In the genomic region with DNA sequence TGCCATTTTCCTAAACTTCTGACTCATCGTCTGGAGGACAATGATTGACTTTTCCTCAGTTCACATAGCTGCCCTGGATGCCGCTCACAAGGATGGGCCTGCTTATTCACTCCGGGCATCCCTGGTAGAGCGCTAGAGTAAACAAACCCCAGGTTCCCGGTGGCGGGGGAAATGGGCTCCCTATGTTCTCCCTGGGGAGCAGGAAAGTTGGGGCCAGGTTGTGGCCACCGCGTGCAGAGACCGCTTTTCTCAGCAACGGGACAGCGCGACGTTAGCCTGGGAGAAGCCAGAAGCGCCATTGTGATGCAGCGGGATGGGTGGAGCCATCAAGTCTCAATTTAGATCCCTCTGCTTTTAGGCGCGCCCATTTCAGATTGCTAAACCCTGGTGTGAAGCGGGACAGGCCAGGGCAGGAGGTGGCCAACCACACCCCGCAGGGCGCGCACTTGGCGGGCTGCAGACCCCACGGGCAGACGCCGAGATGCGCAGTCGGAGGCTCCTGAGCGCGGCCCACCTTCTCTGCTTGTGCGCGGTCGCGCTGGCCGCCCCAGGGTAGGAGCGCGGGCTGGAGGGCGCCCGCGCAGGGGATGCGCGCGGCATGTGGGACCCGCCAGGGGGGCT, we compare ENCODE assay signal across 8 mouse cellular contexts. TPM values are rescaled to one million over a fixed set of nuclear protein-coding genes. Genes with fewer than 3 reads are reported as not detected.
DNase-seq lines count a peak whose midpoint lies in the region; ATAC-seq and TF ChIP-seq lines count a peak whose summit lies in the region.

A gene (plus strand): TSS at position 146 of the 621 bp plus-strand sequence.

- H3K9ac ChIP-seq in forebrain, postnatal 0 days = peak within 1 kb of the TSS; percentile 57
- H3K9ac ChIP-seq in limb, embryonic 15.5 days = peak within 1 kb of the TSS; percentile 58
- peak within 1 kb of the TSS; percentile 45 for H3K9ac ChIP-seq in midbrain, embryonic 15.5 days

- H3K9me3 ChIP-seq in forebrain, postnatal 0 days (ENCODE audit: low read length) = no peaks in the 10 kb centered on the region
- H3K9me3 ChIP-seq in hindbrain, embryonic 10.5 days = no peaks in the 10 kb centered on the region
- H3K9me3 ChIP-seq in limb, embryonic 15.5 days = no peaks in the 10 kb centered on the region
- H3K9me3 ChIP-seq in midbrain, embryonic 15.5 days = no peaks in the 10 kb centered on the region

- H3K4me2 ChIP-seq in forebrain, postnatal 0 days (ENCODE audit: low read depth) = peak within 1 kb of the TSS; percentile 100
- peak within 1 kb of the TSS; percentile 91 for H3K4me2 ChIP-seq in limb, embryonic 15.5 days
- peak within 1 kb of the TSS; percentile 93 for H3K4me2 ChIP-seq in midbrain, embryonic 15.5 days

- DNase-seq in frontal cortex, postnatal 25 days (ENCODE audit: low spot score in 2 of 2) = no peak
- DNase-seq in adrenal gland, postnatal 10 days = peak; percentile 35
- DNase-seq in forebrain, postnatal 0 days = peak; percentile 39
- peak; percentile 81 for DNase-seq in hindbrain, embryonic 10.5 days (ENCODE audit: low spot score)
- peak; percentile 40 for DNase-seq in yolk sac, embryonic 10.5 days (ENCODE audit: low spot score)

- H3K27me3 ChIP-seq in forebrain, postnatal 0 days (ENCODE audit: insufficient read depth, low read length) = no peaks in the 10 kb centered on the region
- peaks cover 18% of the 10 kb centered on the region for H3K27me3 ChIP-seq in hindbrain, embryonic 10.5 days (ENCODE audit: insufficient read depth, poor library complexity, severe bottlenecking)
- H3K27me3 ChIP-seq in limb, embryonic 15.5 days = no peaks in the 10 kb centered on the region
- no peaks in the 10 kb centered on the region for H3K27me3 ChIP-seq in midbrain, embryonic 15.5 days (replicated peaks)

- no peak for TF ChIP-seq CTCF in forebrain, postnatal 0 days (IDR thresholded peaks at IDR 0.05; ENCODE audit: low read depth)

- WGBS in forebrain, postnatal 0 days = 2% methylated on average over 43 of the region's 43 CpGs
- under 1% methylated on average over 43 of the region's 43 CpGs for WGBS in hindbrain, embryonic 10.5 days
- WGBS in limb, embryonic 15.5 days = under 1% methylated on average over 41 of the region's 43 CpGs
- under 1% methylated on average over 43 of the region's 43 CpGs for WGBS in midbrain, embryonic 15.5 days

- H3K4me3 ChIP-seq in forebrain, postnatal 0 days (ENCODE audit: low read depth, low read length) = peak within 1 kb of the TSS; percentile 62
- H3K4me3 ChIP-seq in hindbrain, embryonic 10.5 days = peak within 1 kb of the TSS; percentile 65
- H3K4me3 ChIP-seq in limb, embryonic 15.5 days = peak within 1 kb of the TSS; percentile 63
- H3K4me3 ChIP-seq in midbrain, embryonic 15.5 days = peak within 1 kb of the TSS; percentile 57

- H3K36me3 ChIP-seq in forebrain, postnatal 0 days (ENCODE audit: insufficient read depth) = no peaks in the 10 kb centered on the region
- H3K36me3 ChIP-seq in hindbrain, embryonic 10.5 days = no peaks in the 10 kb centered on the region
- no peaks in the 10 kb centered on the region for H3K36me3 ChIP-seq in limb, embryonic 15.5 days
- no peaks in the 10 kb centered on the region for H3K36me3 ChIP-seq in midbrain, embryonic 15.5 days (replicated peaks)

- H3K4me1 ChIP-seq in forebrain, postnatal 0 days (ENCODE audit: insufficient read depth) = peaks cover 3% of the 10 kb centered on the region; the same call in 1 of the 2 replicates
- H3K4me1 ChIP-seq in hindbrain, embryonic 10.5 days (replicated peaks) = peaks cover 16% of the 10 kb centered on the region; the same call in 1 of the 2 replicates
- peaks cover 31% of the 10 kb centered on the region for H3K4me1 ChIP-seq in limb, embryonic 15.5 days
- peaks cover 5% of the 10 kb centered on the region; the same call in 1 of the 2 replicates for H3K4me1 ChIP-seq in midbrain, embryonic 15.5 days

- no peak within 1 kb of the TSS for H3K27ac ChIP-seq in forebrain, postnatal 0 days (ENCODE audit: low read depth, low read length)
- peak within 1 kb of the TSS; percentile 88 for H3K27ac ChIP-seq in hindbrain, embryonic 10.5 days
- peak within 1 kb of the TSS; percentile 64 for H3K27ac ChIP-seq in limb, embryonic 15.5 days
- no peak within 1 kb of the TSS for H3K27ac ChIP-seq in midbrain, embryonic 15.5 days

- ATAC-seq in frontal cortex, adult (ENCODE audit: low TSS enrichment) = peak; percentile 64
- ATAC-seq in forebrain, postnatal 0 days = peak; percentile 65
- no peak for ATAC-seq in limb, embryonic 15.5 days (ENCODE audit: insufficient number of reproducible peaks, low FRiP score, low TSS enrichment, low read depth)
- ATAC-seq in midbrain, embryonic 15.5 days (replicated peaks) = peak; percentile 88

RNA-seq across cellular contexts. Expression of the gene that starts here (rescaled TPM):
- total RNA-seq in adrenal gland, postnatal 10 days (2021) = 1 to 10 TPM; 7.4 to 7.6 TPM
- total RNA-seq in forebrain, postnatal 0 days (2014; rRNA removed) = 1.6 and 3.9 TPM in 2 replicates
- polyA plus RNA-seq in forebrain, postnatal 0 days (2015; fragmentation: Nextera tagmentation; extraction: Ambion mirVana) = 0.86 and 1.2 TPM in 2 replicates
- 3.7 and 4.6 TPM in 2 replicates for polyA plus RNA-seq in hindbrain, embryonic 10.5 days (2016; fragmentation: Nextera tagmentation; extraction: Ambion mirVana)
- 23.3 and 24.6 TPM in 2 replicates for polyA plus RNA-seq in limb, embryonic 15.5 days (2015; fragmentation: Nextera tagmentation; extraction: Ambion mirVana)
- 0.92 and 1.1 TPM in 2 replicates for polyA plus RNA-seq in midbrain, embryonic 15.5 days (2015; fragmentation: Nextera tagmentation; extraction: Ambion mirVana)

Comparison
In these comparisons a context has a peak if more than half of its experiments do, and no peak if none do; other contexts are left out.
1. DNase-seq: peak in adrenal gland, postnatal 10 days (single experiment), forebrain, postnatal 0 days (single experiment), hindbrain, embryonic 10.5 days (single experiment) and yolk sac, embryonic 10.5 days (single experiment); none in frontal cortex, postnatal 25 days (0 of 2).
2. H3K27ac ChIP-seq: peak in hindbrain, embryonic 10.5 days (single experiment) and limb, embryonic 15.5 days (single experiment); none in forebrain, postnatal 0 days (single experiment) and midbrain, embryonic 15.5 days (single experiment).
3. Peak in every context shown above with its lines, with median percentiles within 50 percentile points of each other: H3K4me2 ChIP-seq, H3K4me3 ChIP-seq and H3K9ac ChIP-seq.